Mouse (Mus musculus): Measurements from ENCODE around the gene Cnot11.

The Cnot11 gene

GRCm38 (mm10) chr1:39535515-39536311 lies 921 bp downstream of the Cnot11 start:
- DNase-seq: peak; percentile 99

GRCm38 (mm10) chr1:39536701-39537100 lies 1.9 kb downstream of the Cnot11 start:
- DNase-seq: no peak

GRCm38 (mm10) chr1:39537631-39538380 lies 3.0 kb downstream of the Cnot11 start:
- no peak for DNase-seq

GRCm38 (mm10) chr1:39540592-39540991 lies 5.8 kb downstream of the Cnot11 start:
- DNase-seq: no peak

GRCm38 (mm10) chr1:39545589-39545988 lies 10.8 kb downstream of the Cnot11 start:
- peak; percentile 48 to 58 for DNase-seq

- no peak for DNase-seq
Observed at GRCm38 (mm10) chr1:39546160-39546866, 11.5 kb downstream of the Cnot11 start.

- no peak for DNase-seq
Observed at GRCm38 (mm10) chr1:39547238-39547637, 12.4 kb downstream of the Cnot11 start.

- DNase-seq: no peak
Observed at GRCm38 (mm10) chr1:39549831-39550230, 15.0 kb downstream of the Cnot11 start.

- no peak for DNase-seq
Observed at GRCm38 (mm10) chr1:39555556-39556415, 21.0 kb downstream of the Cnot11 start.

GRCm38 (mm10) chr1:39559009-39559408 lies 24.2 kb downstream of the Cnot11 start:
- no peak for DNase-seq

GRCm38 (mm10) chr1:39561920-39562319 lies 27.1 kb downstream of the Cnot11 start:
- no peak for DNase-seq

- DNase-seq: no peak
Observed at GRCm38 (mm10) chr1:39563161-39563560, 28.4 kb downstream of the Cnot11 start.

GRCm38 (mm10) chr1:39564603-39565002 lies 29.8 kb downstream of the Cnot11 start:
- no peak for DNase-seq

GRCm38 (mm10) chr1:39568079-39568478 lies 33.3 kb downstream of the Cnot11 start:
- no peak for DNase-seq

GRCm38 (mm10) chr1:39571653-39572052 lies 36.9 kb downstream of the Cnot11 start:
- no peak for DNase-seq

GRCm38 (mm10) chr1:39573890-39574289 lies 39.1 kb downstream of the Cnot11 start:
- DNase-seq: no peak

- no peak for DNase-seq
Observed at GRCm38 (mm10) chr1:39575778-39576375, 41.1 kb downstream of the Cnot11 start.

- DNase-seq: peak; percentile 59 to 74
Observed at GRCm38 (mm10) chr1:39576431-39577243, 41.8 kb downstream of the Cnot11 start.

- peak; percentile 94 to 97 for DNase-seq
Observed at GRCm38 (mm10) chr1:39577253-39577705, 42.5 kb downstream of the Cnot11 start, which contains the start of gene Rnf149. Gene Rnf149 (minus strand): TSS chr1:39577405.

- DNase-seq: no peak
Observed at GRCm38 (mm10) chr1:39578446-39578845, 43.7 kb downstream of the Cnot11 start.

- no peak for DNase-seq
Observed at GRCm38 (mm10) chr1:39579139-39579538, 44.3 kb downstream of the Cnot11 start.
